10 mouse cellular contexts compared by ENCODE assay signal in genomic region chr13:46907861-46908260, GRCm38 (mm10). TPM values are rescaled to one million over a fixed set of nuclear protein-coding genes. Genes with fewer than 3 reads are reported as not detected.
A peak's percentile ranks its signal among the peaks of the same experiment; 100 is the strongest.
DNase-seq lines count a peak whose midpoint lies in the region; ATAC-seq and TF ChIP-seq lines count a peak whose summit lies in the region.
"Had no signal": no experiment of that assay in that cellular context is flagged by ENCODE, and none has a peak within 500 bp of the region (broad histone marks: within the 10 kb centered on the region; RNA-seq: fewer than 3 reads in every experiment).

No protein-coding gene starts in this region.

- WGBS in forebrain, embryonic 10.5 days = 83% methylated on average over 10 of the region's 10 CpGs
- WGBS in forebrain, embryonic 12.5 days = 32% methylated on average over 10 of the region's 10 CpGs
- 82% methylated on average over 10 of the region's 10 CpGs for WGBS in midbrain, embryonic 10.5 days
- WGBS in midbrain, embryonic 13.5 days = 32% methylated on average over 10 of the region's 10 CpGs
- WGBS in hindbrain, postnatal 0 days = 18% methylated on average over 10 of the region's 10 CpGs

- H3K36me3 ChIP-seq in forebrain, embryonic 10.5 days (replicated peaks) = peaks cover 13% of the 10 kb centered on the region
- no peaks in the 10 kb centered on the region for H3K36me3 ChIP-seq in forebrain, embryonic 12.5 days (replicated peaks)
- peaks cover 13% of the 10 kb centered on the region for H3K36me3 ChIP-seq in midbrain, embryonic 10.5 days
- H3K36me3 ChIP-seq in midbrain, embryonic 13.5 days = 0 out of 2 replicates have a peak, but pooled peaks cover 5% of the 10 kb centered on the region
- H3K36me3 ChIP-seq in hindbrain, postnatal 0 days (ENCODE audit: insufficient read depth, low read length) = no peaks in the 10 kb centered on the region

- no peak overlapping the region for H3K9ac ChIP-seq in forebrain, embryonic 12.5 days
- no peak overlapping the region for H3K9ac ChIP-seq in midbrain, embryonic 13.5 days (replicated peaks)
- no peak overlapping the region for H3K9ac ChIP-seq in hindbrain, postnatal 0 days (replicated peaks; ENCODE audit: low read length)
- H3K9ac ChIP-seq: kidney, embryonic 15.5 days had no signal

- H3K9me3 ChIP-seq in forebrain, embryonic 10.5 days = peaks cover 5% of the 10 kb centered on the region; the same call in 1 of the 2 replicates
- no peaks in the 10 kb centered on the region for H3K9me3 ChIP-seq in forebrain, embryonic 12.5 days
- no peaks in the 10 kb centered on the region; the same call in 1 of the 2 replicates for H3K9me3 ChIP-seq in midbrain, embryonic 10.5 days (replicated peaks)
- H3K9me3 ChIP-seq in midbrain, embryonic 13.5 days = no peaks in the 10 kb centered on the region
- no peaks in the 10 kb centered on the region for H3K9me3 ChIP-seq in hindbrain, postnatal 0 days (ENCODE audit: low read length)
- H3K9me3 ChIP-seq: kidney, embryonic 15.5 days had no signal

- H3K4me2 ChIP-seq in forebrain, embryonic 12.5 days = no peak overlapping the region
- H3K4me2 ChIP-seq in midbrain, embryonic 13.5 days (replicated peaks) = no peak overlapping the region
- H3K4me2 ChIP-seq in hindbrain, postnatal 0 days (ENCODE audit: low read depth, low read length) = no peak overlapping the region
- H3K4me2 ChIP-seq: kidney, embryonic 15.5 days had no signal

- H3K4me3 ChIP-seq in forebrain, embryonic 10.5 days = no peak overlapping the region
- H3K4me3 ChIP-seq in forebrain, embryonic 12.5 days (replicated peaks) = no peak overlapping the region
- no peak overlapping the region for H3K4me3 ChIP-seq in midbrain, embryonic 10.5 days
- no peak overlapping the region for H3K4me3 ChIP-seq in midbrain, embryonic 13.5 days (replicated peaks)
- no peak overlapping the region for H3K4me3 ChIP-seq in hindbrain, postnatal 0 days (ENCODE audit: low read length)
- H3K4me3 ChIP-seq: kidney, embryonic 15.5 days had no signal

- H3K27ac ChIP-seq in forebrain, embryonic 10.5 days = 0 out of 2 replicates have a peak overlapping the region, but pooled peaks have one; percentile 6
- no peak overlapping the region for H3K27ac ChIP-seq in forebrain, embryonic 12.5 days
- H3K27ac ChIP-seq in midbrain, embryonic 10.5 days (replicated peaks) = no peak overlapping the region; the same call in 1 of the 2 replicates
- H3K27ac ChIP-seq in midbrain, embryonic 13.5 days = no peak overlapping the region
- H3K27ac ChIP-seq in hindbrain, postnatal 0 days = no peak overlapping the region
- H3K27ac ChIP-seq: kidney, embryonic 15.5 days had no signal

- H3K4me1 ChIP-seq in forebrain, embryonic 10.5 days = peaks cover 41% of the 10 kb centered on the region
- H3K4me1 ChIP-seq in forebrain, embryonic 12.5 days = peaks cover 25% of the 10 kb centered on the region
- H3K4me1 ChIP-seq in midbrain, embryonic 10.5 days = peaks cover 39% of the 10 kb centered on the region
- peaks cover 41% of the 10 kb centered on the region for H3K4me1 ChIP-seq in midbrain, embryonic 13.5 days (replicated peaks)
- peaks cover 27% of the 10 kb centered on the region for H3K4me1 ChIP-seq in hindbrain, postnatal 0 days (ENCODE audit: insufficient read depth, low read length)

- ATAC-seq in forebrain, embryonic 12.5 days (ENCODE audit: low FRiP score) = no peak
- no peak for ATAC-seq in midbrain, embryonic 13.5 days
- ATAC-seq in hindbrain, postnatal 0 days = no peak

- H3K27me3 ChIP-seq in forebrain, embryonic 10.5 days (ENCODE audit: poor library complexity, severe bottlenecking) = no peaks in the 10 kb centered on the region
- H3K27me3 ChIP-seq in forebrain, embryonic 12.5 days = no peaks in the 10 kb centered on the region
- no peaks in the 10 kb centered on the region for H3K27me3 ChIP-seq in midbrain, embryonic 10.5 days (ENCODE audit: low read depth, poor library complexity, severe bottlenecking)
- H3K27me3 ChIP-seq in midbrain, embryonic 13.5 days = no peaks in the 10 kb centered on the region
- no peaks in the 10 kb centered on the region for H3K27me3 ChIP-seq in hindbrain, postnatal 0 days (ENCODE audit: insufficient read depth, low read length)
- H3K27me3 ChIP-seq: kidney, embryonic 15.5 days had no signal

- no peak for TF ChIP-seq CTCF in hindbrain, postnatal 0 days (IDR thresholded peaks at IDR 0.05; ENCODE audit: low read depth)

- DNase-seq in forebrain, embryonic 10.5 days (ENCODE audit: extremely low spot score, low spot score) = peak; percentile 27
- DNase-seq in midbrain, embryonic 10.5 days (ENCODE audit: low spot score) = peak; percentile 35
- peak; percentile 48 for DNase-seq in adrenal gland, postnatal 25 days
- DNase-seq in hindbrain, postnatal 0 days (ENCODE audit: low spot score) = peak; percentile 30
- no peak for DNase-seq in testis, postnatal 10 days (ENCODE audit: low spot score)
- no peak for DNase-seq in layer of hippocampus, postnatal 14 days (ENCODE audit: low spot score in 2 of 2)
- DNase-seq: cerebellum, postnatal 14 days had no signal

RNA-seq across cellular contexts. Expression of gene Kif13a, which starts 21.8 kb away (rescaled TPM):
- 8.0 and 10.6 TPM in 2 replicates for polyA plus RNA-seq in forebrain, embryonic 10.5 days (2016; fragmentation: Nextera tagmentation; extraction: Ambion mirVana)
- polyA plus RNA-seq in forebrain, embryonic 12.5 days (2016; fragmentation: Nextera tagmentation; extraction: Ambion mirVana) = 13.0 and 18.5 TPM in 2 replicates
- 9.1 and 11.4 TPM in 2 replicates for polyA plus RNA-seq in midbrain, embryonic 10.5 days (2016; fragmentation: Nextera tagmentation; extraction: Ambion mirVana)
- 9.6 and 10.1 TPM in 2 replicates for polyA plus RNA-seq in midbrain, embryonic 13.5 days (2015; fragmentation: Nextera tagmentation; extraction: Ambion mirVana)
- 27.4 and 41.8 TPM in 2 replicates for total RNA-seq in adrenal gland, postnatal 25 days (2021)
- total RNA-seq in hindbrain, postnatal 0 days (2014; rRNA removed) = 21.6 and 48.7 TPM in 2 replicates
- 11.6 and 13.3 TPM in 2 replicates for polyA plus RNA-seq in hindbrain, postnatal 0 days (2015; fragmentation: Nextera tagmentation; extraction: Ambion mirVana)
- 10 to 100 TPM; 23.0 to 25.8 TPM for total RNA-seq in layer of hippocampus, postnatal 14 days (2021)

Comparison
In these comparisons a context has a peak if more than half of its experiments do, and no peak if none do; other contexts are left out.
1. DNase-seq: peak in forebrain, embryonic 10.5 days (single experiment), midbrain, embryonic 10.5 days (single experiment), adrenal gland, postnatal 25 days (single experiment) and hindbrain, postnatal 0 days (single experiment); none in testis, postnatal 10 days (single experiment) and layer of hippocampus, postnatal 14 days (0 of 2).